Comparison of ENCODE assay signal across 1 mouse cellular context in the genomic region with DNA sequence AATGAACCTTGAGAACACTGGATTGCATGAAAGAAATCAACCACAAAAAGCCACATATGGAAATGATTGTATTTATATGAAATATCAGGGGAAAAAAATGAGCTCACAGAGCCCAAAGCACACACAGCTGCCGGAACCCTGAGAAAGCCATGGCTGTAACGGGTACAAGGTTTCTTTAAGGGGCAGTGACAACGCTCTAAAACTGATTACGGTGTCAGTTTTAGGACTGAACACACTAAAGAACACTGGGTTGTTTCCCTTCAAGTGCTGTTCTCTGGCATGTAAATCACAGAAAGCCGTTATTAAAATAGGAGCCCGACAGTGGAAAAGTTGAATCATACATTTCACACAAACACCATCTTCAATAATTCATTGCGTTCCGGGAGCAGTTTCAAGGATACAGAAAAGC.
TF ChIP-seq lines count a peak whose summit lies in the region.

No protein-coding gene starts in this region.

TF ChIP-seq in CH12.LX, 34 proteins besides CTCF, POLR2A, EP300 and RAD21 (continued from another document):
- peak; percentile 53 for TF ChIP-seq ETS1 (conservative IDR thresholded peaks at IDR 0.05; ENCODE audit: low read depth, low read length)
- no peak for TF ChIP-seq MXI1 (IDR thresholded peaks at IDR 0.05; ENCODE audit: low read depth, low read length)
- TF ChIP-seq JUND (conservative IDR thresholded peaks at IDR 0.05; ENCODE audit: low read depth, low read length) = peak; percentile 95
- no peak for TF ChIP-seq E2F4 (IDR thresholded peaks at IDR 0.05; ENCODE audit: insufficient replicate concordance, low read depth, low read length)
- TF ChIP-seq JUN (IDR thresholded peaks at IDR 0.05; ENCODE audit: insufficient read depth, low read depth, low read length) = peak; percentile 88
- 0 out of 2 replicates have a peak, but pooled peaks have one; percentile 12 for TF ChIP-seq MEF2A (IDR thresholded peaks at IDR 0.05; ENCODE audit: borderline replicate concordance, low read depth, low read length)
